Mouse (Mus musculus): ENCODE results near the gene Col6a6.
"Not testable (repeated sequence)": the region's sequence is repeated elsewhere in the genome, so short reads cannot be mapped to it uniquely, and the experiment has no call there.

GRCm38 (mm10) chr9:105641377-105641776 lies 186.6 kb downstream of the Col6a6 start:
- not testable (repeated sequence) for TF ChIP-seq CTCF (IDR thresholded peaks at IDR 0.05; ENCODE audit: control insufficient read depth, insufficient read depth, insufficient read length); CEBPB (IDR thresholded peaks at IDR 0.05; ENCODE audit: low read depth); MAX (IDR thresholded peaks at IDR 0.05); USF1 (IDR thresholded peaks at IDR 0.05; ENCODE audit: low read depth)

All from C2C12 (cell line).